Mouse (Mus musculus) common myeloid progenitor, adult 5-6 weeks (primary cell): Measurements from ENCODE around the gene Wdr86. TPM values are rescaled to one million over a fixed set of nuclear protein-coding genes. Genes with fewer than 3 reads are reported as not detected.
"Not testable (repeated sequence)": the region's sequence is repeated elsewhere in the genome, so short reads cannot be mapped to it uniquely, and the experiment has no call there.

Source experiments
- ATAC-seq: replicated peaks from 2 replicates; pipeline ENCODE4 v1.8.0; 2016; ENCODE audit warnings: low read depth, mild to moderate bottlenecking, moderate TSS enrichment, inconsistent platforms; ENCODE audit not compliant: poor library complexity, severe bottlenecking
- total RNA-seq: library from RNA; stranded (forward); fragments of 200-1000, 187-1606 nt; gene quantifications from 2 replicates; pipeline ENCODE4 v1.2.3, GENCODE M21; 2017

Gene Wdr86
- 0.64 and 1.8 TPM in 2 replicates for total RNA-seq

GRCm38 (mm10) chr5:24730488-24730871, at the start of gene Wdr86:
Gene Wdr86 (minus strand): TSS chr5:24730727.
- no peak for ATAC-seq

GRCm38 (mm10) chr5:24779881-24780512, 49.5 kb upstream of the Wdr86 start:
- ATAC-seq: peak; percentile 79

- no peak for ATAC-seq
Observed at GRCm38 (mm10) chr5:24779321-24779720, 48.8 kb upstream of the Wdr86 start.

GRCm38 (mm10) chr5:24778843-24779140, 48.3 kb upstream of the Wdr86 start:
- no peak for ATAC-seq

GRCm38 (mm10) chr5:24778082-24778842, 47.7 kb upstream of the Wdr86 start:
- ATAC-seq: no peak

GRCm38 (mm10) chr5:24776681-24777080, 46.2 kb upstream of the Wdr86 start:
- no peak for ATAC-seq

- ATAC-seq: not testable (repeated sequence)
Observed at GRCm38 (mm10) chr5:24774549-24774948, 44.0 kb upstream of the Wdr86 start.

- ATAC-seq: no peak
Observed at GRCm38 (mm10) chr5:24757816-24758215, 27.3 kb upstream of the Wdr86 start, which contains the start of gene Crygn. Gene Crygn (minus strand): TSS chr5:24758008.

- no peak for ATAC-seq
Observed at GRCm38 (mm10) chr5:24756931-24757330, 26.4 kb upstream of the Wdr86 start.

GRCm38 (mm10) chr5:24752175-24752498, 21.6 kb upstream of the Wdr86 start:
- ATAC-seq: peak; percentile 39

GRCm38 (mm10) chr5:24751305-24752174, 21.0 kb upstream of the Wdr86 start:
- ATAC-seq: peak; percentile 57

- peak; percentile 78 for ATAC-seq
Observed at GRCm38 (mm10) chr5:24750321-24751304, 20.1 kb upstream of the Wdr86 start.

GRCm38 (mm10) chr5:24749731-24750130, 19.2 kb upstream of the Wdr86 start:
- no peak for ATAC-seq

- ATAC-seq: no peak
Observed at GRCm38 (mm10) chr5:24747533-24747932, 17.0 kb upstream of the Wdr86 start.

- no peak for ATAC-seq
Observed at GRCm38 (mm10) chr5:24743956-24744355, 13.4 kb upstream of the Wdr86 start.

- no peak for ATAC-seq
Observed at GRCm38 (mm10) chr5:24741172-24741885, 10.8 kb upstream of the Wdr86 start.

- ATAC-seq: peak; percentile 97
Observed at GRCm38 (mm10) chr5:24739141-24739753, 8.7 kb upstream of the Wdr86 start.

- ATAC-seq: no peak
Observed at GRCm38 (mm10) chr5:24738517-24738916, 8.0 kb upstream of the Wdr86 start.

- ATAC-seq: no peak
Observed at GRCm38 (mm10) chr5:24737595-24737994, 7.1 kb upstream of the Wdr86 start.
